Mouse (Mus musculus) megakaryocyte, embryonic 14.5 days (primary cell): ENCODE results near the gene Zfp593.

Experiments used
- FLI1 ChIP-seq: IDR thresholded peaks from 2 replicates; pipeline ENCODE4 v1.6.1; 2012; ENCODE audit warnings: low read length, inconsistent platforms, mixed read lengths
- GATA1 ChIP-seq: IDR thresholded peaks from 3 replicates; pipeline ENCODE4 v1.6.1; 2012; ENCODE audit warnings: mixed read lengths, low read length, inconsistent platforms, borderline replicate concordance

- no peak for TF ChIP-seq GATA1
- TF ChIP-seq FLI1: no peak
These were observed 4.9 kb upstream of the Zfp593 start for GRCm38 (mm10) chr4:134250116-134250929.
